Mouse (Mus musculus) right cerebral cortex, adult 18-20 months (tissue): Measurements from ENCODE around the gene Phf1.

Source experiments
- DNase-seq: peaks from one replicate; pipeline ENCODE4 v3.0.0; 2022; ENCODE audit warnings: mixed read lengths

Gene Phf1

DNA sequence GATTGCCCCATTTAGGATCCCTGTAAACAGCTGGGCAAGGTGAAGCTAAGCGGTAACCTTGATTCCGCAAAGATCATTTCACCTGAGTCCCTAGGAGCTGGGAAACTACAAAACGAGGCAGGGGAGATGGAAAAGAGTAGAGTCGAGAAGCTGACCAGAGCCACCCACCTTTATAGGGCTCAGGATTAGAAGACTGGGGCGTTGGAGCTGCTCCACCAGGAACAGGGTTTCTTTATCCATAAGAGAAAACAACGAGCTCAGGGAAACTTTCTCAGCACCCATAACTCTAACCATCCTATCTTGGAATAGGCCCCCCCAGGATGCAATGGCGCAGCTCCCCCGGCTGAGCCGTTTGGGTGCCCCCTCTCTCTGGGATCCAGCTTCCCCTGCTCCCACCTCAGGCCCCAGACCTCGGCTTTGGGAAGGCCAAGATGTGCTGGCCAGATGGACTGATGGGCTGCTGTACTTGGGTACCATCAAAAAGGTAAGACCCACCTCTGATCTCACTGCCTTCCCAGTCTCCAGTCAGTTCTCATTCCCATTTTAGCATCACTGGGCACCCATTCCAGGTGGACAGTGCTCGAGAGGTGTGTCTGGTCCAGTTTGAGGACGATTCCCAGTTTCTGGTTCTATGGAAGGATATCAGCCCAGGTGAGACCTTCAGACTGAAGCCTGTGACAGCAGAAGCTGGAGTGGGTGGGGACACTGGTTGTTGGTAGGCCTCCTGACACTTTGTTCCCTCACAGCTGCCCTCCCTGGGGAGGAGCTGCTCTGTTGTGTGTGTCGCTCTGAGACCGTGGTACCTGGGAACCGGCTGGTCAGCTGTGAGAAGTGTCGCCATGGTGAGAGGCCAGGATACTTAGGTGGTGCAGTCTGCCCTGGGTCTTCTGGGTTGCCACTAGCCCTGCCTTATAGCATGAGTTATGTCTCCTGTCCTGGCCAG, 1.3 kb downstream of the Phf1 start:
- DNase-seq, result no peak

DNA sequence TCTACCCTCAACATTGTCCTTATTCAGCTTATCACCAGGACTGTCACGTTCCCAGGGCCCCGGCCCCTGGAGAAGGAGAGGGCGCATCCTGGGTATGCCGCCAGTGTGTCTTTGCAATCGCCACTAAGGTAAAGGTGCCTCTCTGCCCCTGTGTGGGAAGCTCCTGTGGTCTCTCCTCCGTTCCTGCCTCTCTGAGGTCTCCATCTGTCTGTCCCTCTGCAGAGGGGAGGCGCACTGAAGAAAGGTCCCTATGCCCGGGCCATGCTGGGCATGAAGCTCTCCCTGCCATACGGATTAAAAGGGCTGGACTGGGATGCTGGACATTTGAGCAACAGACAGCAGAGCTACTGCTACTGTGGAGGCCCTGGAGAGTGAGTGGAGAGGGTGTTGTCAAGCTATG, 2.2 kb downstream of the Phf1 start:
- no peak for DNase-seq

DNA sequence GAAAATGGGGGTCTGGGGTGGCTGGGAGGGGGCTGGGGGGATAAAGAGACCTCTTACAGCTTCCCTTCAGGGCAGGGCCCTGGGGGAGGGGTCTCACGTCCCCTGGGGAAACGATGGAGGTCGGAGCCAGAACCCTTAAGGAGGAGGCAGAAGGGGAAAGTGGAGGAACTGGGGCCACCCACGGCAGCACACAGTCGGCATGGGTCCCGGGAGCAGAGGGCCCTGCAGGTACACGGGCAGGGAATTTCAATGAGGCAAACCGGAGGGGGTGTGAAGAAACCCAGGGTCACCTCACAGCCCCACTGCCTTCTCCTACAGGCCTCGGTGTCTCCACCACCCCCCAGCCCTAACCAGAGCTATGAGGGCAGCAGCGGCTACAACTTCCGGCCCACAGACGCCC, 3.6 kb downstream of the Phf1 start:
- DNase-seq, result no peak

DNA sequence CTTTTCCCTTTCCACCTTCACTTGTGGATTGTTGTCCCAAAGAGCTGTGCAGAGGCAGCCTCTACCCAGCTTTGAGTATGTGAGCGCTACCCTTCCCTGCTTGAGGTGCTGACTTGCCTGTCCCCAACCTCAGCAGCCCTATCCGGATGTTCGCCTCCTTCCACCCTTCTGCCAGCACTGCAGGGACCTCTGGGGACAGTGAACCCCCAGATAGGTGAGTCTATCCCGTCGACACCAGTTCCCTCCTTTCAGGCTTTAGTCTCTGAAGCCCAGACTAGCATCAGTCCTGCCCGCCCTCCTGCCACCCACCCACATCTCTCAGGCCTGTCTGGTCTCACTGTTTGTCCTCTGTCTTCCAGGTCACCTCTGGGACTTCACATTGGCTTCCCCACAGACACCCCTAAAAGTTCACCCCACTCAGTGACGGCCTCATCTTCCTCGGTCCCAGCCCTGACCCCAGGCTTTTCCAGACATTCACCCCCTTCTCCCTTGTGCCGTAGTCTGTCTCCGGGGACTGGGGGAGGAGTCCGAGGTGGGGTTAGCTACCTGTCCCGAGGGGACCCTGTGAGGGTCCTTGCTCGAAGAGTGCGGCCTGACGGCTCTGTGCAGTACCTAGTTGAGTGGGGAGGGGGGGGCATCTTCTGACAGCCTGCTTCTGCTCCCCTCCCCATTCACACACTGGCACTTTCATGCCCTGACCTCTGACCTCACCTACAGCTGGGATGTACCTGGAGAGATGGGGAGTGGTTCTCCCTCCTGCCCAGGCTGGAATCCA, 4.3 kb downstream of the Phf1 start:
- DNase-seq, result no peak

DNA sequence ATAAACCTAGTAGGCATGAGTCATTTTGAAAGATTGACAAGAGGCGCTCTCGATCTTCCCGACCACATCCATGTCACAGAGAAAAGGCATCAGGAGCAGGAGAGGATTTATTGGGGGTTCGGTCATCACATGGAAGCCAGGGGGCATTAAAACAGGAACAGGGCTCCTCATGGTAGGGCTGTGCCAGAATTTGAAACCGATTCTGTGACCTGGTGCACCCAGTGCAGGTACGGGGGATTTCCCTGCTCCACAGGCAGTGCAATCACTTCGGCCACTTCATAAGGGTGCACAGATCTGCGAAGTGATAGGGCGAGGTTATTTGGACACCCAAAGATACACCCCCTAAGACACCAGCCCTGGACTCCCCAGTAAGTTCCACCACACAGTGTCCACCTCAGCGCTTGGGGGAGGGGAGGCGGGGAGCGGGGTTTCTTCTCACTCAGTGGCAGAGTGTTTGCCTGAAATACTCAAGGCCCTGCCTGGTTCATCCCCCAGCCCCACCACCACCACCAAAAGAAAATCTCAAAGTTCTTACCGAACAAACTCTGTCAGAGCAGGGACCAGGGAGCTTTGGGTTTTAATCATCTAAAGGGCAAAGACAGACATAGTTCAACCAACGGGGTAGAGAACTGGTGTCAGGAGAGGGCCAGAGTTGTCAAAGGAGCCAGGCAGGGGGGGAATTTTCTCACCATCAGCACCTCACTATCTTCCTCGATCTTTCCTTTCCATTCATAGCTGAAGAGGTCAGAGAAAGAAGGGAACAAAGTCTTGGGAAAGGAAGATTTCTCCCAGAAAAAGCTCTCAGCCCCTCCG, 5.2 kb downstream of the Phf1 start:
- DNase-seq, result no peak

DNA sequence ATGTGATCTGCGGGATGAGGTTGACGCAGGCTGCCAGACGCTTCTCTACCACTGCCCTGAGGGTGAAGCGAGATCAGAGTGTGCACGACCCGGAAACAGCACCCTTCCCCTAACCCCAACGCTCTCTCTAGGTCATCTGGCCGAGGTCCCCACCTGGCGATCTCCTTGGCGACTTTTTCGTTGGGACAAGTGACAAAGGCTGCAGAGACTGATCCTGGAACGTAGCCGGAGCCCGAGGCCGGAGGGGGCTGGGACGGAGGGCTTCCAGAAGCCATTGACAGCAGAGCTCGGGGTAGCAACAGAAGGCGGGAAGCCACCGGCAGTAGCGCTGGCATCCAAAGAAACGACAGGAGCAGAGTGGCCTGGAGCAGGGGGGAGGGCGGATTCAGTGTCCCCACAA, 5.9 kb downstream of the Phf1 start:
- no peak for DNase-seq

DNA sequence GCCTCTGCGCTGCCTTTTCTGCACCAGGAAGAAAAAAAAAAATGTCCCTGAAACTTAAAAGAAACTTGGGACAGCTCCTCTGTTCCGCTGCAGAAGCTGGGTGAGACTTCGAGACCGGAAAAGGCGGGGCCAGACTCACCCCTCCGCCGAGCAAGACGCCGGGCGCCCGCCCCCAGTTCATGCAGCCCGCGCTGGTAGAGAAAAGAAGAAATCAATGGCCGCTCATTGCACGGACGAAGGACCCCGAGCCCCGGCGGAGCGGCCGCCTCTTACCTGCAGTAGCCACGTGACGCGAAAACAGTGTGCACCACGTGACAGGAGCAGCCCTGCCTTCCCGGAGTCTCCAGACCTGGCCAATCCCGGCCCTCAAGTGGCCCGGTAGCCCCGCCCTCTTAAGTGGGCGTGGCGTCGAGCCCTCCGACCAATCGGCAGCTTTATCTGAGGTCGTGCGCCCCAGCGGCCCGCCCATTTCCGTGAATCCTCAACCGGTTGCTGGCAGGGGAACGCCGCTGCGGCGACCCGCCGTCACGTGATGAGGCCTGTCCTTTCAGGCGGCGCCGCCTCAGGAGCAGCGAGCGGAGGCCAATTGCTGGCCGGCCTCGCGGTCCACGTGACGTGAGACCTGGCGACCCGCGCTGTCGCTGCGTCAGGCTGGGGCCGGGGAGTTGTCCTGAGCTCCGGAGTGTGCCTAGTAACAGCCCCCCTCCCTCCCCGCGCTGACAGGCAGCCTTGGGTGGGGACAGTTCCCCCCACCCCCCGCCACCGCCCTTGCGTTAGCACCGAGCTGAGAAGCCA, 6.5 kb downstream of the Phf1 start, which contains the start of gene Cuta:
Gene Cuta, minus strand, starts transcription at position 392 of the 795 bp plus-strand sequence.
- peak; percentile 100 for DNase-seq

DNA sequence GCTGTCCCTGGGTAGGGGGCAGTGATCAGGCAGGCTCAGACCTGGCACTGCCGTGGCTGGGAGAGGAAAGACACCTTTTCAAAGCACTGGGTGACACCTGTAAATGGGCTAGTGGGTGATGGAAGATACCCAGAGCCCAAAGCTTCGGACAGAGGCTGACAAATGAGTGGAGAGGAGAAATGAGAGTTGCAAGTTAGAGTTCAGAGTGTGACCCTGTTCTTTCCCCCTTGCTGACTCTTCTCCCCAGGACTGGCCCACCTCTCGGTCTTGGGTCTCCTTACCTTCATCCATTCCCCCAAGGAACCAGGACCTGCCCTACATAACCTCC, 7.1 kb downstream of the Phf1 start:
- no peak for DNase-seq

DNA sequence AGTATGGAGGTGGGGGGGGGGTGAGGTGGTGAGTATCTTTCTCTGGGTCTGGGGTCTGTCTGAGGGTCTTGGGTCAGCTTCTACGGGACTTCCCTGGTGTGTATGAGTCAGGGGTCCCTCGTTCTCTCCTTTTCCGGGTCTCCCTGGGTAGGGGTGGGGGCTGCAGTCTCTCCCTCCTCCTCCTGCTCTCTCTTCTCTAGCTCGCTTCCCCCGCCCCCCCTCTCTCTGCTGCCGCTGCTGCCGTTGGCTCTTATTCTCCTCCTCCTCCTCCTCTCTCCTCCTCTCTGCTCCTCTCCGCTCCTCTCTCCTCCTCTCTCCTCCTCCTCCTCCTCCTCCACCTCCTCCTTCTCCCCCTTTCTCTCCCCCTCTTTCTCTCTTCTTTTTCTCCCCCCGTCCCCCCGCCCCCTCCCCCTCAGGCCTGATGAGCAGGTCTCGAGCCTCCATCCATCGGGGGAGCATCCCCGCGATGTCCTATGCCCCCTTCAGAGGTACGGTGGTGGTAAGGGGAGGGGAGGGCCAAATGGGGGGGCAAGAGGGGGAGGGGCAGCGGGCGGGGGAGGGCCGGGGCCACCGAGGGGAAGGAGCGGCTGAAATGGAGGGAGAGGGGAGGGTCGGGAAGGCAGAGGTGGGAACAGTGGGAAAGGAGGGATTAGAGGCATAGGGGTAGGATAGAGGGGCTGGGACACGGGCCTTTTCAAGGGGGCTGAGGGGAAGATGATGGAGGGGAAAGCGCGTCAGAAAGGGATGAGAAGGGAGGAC, 8.4 kb downstream of the Phf1 start, which contains the start of gene Syngap1:
Gene Syngap1, plus strand, starts transcription at position 223 of the 759 bp plus-strand sequence.
- DNase-seq, result peak; percentile 61

DNA sequence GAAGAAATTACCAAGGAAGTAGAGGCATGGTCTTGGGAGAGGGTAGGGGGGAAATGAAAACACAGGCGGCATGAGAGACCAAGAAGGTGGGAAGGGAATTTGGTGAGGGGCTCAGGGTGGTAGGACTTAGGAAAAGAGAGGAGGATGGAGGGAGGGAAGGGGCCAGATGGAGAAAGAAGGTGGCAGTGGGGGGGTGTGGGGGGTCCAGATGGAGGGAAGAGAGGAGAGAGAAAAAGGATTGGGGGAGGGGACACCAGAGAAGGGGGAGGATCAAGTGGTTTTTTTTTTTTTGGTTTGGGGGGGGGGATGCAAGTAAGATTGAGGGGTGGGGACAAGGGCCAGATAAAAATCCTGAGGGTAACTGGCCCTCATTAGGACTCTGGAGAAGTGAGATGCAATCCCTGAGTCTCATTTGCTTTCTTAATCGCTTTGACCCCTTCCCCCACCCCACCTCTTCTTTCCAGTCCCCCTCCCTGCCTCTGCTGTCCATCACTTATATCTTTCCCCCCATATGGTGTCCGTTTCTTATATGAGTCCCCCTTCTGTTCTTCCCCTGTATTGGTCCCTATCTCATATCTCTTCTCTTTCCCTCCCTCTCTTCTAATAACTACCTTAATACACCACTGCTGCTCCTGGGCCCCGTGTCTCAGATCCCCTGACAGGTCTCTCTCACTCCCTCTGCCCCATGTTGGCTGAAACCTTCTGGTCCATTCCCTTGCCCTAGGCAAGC, 9.2 kb downstream of the Phf1 start:
- DNase-seq, result no peak

DNA sequence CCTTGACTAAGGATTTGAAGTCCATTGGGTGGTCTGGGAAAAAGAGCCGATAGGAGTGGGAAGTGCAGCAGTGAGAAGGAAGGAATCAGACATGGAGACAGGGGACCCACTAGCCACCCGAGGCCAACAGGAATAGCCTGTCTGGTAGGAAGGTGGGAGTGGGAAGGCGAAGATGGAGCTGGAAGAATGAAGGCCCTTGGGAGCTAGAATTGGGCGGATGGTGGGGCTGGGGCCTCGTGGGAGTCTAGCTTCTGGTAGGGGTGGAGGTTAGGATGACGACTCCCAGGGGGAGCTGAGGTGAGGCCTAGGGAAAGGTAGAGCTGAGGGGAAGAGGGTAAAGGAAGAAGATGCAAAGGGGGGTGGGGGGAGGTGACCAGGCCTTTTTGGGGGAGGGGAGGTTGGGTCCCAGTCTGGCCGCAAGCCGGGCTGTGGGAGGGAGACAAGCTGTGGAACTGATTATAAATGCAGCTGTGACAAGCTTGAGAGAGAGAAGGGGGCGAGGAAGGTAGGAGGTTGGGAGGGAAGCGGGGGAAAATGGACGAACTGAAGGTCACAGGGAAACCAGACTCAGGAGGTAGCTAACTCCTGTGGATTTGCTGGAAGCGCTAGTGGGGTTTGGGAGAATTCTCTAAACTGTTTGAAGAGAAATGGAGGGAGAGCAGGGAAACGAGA, 13.1 kb downstream of the Phf1 start:
- no peak for DNase-seq

DNA sequence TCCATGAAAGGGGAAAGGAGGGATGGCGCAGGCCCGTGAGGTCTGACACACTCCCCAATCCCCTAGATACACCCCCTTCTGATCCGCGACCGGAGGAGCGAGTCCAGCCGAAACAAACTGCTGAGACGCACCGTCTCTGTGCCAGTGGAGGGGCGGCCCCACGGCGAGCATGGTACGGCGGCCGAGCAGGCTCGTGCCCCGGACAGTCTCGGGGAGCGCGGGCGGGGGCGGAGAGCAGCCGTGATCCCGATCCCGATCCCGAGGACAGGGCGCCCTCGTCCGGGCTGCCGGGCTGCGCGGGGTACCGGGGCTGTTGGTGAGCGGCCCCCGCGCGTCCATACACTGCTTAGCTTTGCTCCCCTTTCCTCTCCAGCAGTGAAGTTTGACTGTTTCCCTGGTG, 13.7 kb downstream of the Phf1 start:
- DNase-seq, result peak; percentile 83

DNA sequence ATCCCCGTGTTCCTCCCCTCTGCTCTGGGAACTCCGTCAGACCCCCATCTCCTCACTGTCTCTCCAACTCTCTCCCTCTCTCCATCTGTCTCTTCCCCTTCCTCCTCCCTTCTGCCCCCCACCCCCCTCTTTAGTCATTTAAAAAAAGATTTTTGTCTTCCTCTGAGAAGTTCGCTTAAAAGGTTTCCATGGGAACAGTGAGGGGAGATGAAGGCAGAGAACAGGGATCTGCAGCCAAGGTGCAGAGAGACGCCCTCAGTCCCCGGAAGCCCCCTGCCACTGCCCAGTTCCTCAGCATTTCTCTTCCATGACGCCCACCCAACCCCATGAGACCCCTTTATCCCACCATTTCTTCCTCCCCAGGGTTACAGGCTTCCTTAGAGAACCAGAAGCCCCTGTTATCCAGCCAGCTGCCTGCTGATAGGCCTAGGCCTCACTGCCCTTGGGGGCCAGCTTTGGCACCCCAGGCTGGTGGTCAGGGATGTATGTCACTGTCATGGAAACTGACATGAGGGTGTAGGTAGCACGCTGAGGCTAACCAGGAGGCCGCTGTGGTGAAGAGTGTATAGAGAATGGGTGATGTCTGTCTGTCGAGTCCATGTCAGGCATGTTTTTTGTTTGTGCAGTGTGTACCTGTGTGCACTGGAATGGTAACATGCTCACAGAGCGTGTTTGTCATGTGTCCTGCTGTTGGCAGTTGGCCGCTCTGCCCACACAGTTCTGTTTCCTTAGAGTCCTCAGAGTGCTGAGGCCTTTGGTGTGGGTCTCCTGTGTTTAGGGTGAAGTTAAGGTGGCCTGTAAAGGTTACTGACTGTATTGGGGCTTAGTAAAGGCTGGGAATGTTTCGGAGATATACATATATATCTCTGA, 14.6 kb downstream of the Phf1 start:
- no peak for DNase-seq

DNA sequence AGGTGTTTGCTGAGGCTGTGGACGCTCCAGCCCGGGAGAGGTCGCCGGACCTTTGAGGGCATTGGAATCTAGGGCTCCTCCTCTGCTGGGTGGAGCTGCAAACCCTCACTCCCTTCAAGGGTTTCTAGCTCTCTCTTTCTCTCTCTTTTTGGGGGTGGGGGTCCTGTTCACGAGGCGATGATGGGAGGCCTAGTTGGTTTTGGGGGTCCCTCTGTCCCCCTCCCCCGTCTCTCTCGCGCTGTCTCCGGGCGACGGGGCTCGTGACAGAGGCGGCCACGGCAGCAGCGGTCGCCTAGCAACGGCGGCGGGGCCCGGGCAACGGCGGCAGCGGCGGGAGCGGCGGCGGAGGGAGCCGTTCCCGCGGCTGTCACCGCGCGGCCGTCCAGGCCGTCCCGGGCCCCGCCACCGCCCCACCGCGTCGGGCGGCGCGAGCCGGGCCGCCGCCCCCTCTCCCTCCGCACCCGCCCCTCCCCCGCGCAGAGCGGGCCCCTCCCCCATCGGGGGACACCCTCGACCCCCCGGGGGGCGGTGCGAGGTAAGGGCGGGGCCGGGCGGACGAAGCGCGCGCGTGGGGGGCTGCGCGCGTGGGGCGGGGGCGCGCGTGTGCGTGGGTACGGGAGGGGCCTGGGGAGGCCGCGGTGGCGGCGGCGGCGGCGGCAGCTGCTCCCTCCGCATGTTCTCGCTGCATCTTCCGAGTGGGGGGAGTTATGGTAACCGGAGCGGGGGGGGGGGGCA, 15.6 kb downstream of the Phf1 start:
- DNase-seq, result peak; percentile 61

DNA sequence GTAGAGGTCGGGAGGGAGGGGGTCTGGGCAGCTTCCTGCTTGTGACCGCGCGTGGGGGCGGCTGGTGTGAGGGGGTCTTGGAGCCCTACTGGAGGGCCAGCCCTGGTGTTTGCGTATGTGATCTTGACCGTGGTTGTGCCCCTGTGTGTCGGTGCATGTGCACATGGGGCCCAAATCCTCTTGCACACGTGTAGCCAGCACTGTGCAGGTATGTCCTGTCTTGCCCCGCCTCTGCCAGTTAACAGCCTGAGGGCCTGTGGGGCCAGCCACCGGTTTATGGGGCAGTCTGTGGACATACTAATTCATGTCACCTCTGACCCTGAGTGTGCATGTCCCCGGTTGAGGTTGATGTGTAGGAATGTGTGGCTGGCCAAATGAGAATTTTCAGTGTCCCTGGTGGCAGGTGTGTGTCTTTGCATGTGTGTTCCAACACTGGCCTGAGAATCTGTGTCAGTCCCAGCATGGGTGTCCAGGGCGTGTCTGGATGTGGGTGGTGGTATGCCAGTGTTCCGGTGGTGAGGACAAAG, 16.3 kb downstream of the Phf1 start:
- no peak for DNase-seq

DNA sequence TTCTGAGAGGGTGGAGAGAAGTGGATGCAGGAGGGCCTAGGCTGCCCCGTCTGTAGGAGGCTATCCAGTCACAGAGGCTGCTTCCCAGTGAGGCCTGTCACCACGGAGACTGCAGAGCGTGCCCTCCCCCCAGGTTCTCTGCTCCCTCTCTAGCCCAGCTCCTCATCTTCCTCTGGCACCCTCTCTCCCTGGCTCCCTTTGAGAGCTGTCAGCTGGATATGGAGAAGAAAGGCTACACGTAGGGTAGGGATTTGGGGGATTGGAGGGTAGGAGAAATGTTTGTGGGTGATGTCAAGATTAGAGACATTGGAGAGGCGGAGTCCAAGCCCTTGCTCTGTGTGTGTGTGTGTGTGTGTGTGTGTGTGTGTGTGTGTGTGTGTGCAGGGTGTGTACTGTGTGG, 17.0 kb downstream of the Phf1 start:
- DNase-seq, result no peak

DNA sequence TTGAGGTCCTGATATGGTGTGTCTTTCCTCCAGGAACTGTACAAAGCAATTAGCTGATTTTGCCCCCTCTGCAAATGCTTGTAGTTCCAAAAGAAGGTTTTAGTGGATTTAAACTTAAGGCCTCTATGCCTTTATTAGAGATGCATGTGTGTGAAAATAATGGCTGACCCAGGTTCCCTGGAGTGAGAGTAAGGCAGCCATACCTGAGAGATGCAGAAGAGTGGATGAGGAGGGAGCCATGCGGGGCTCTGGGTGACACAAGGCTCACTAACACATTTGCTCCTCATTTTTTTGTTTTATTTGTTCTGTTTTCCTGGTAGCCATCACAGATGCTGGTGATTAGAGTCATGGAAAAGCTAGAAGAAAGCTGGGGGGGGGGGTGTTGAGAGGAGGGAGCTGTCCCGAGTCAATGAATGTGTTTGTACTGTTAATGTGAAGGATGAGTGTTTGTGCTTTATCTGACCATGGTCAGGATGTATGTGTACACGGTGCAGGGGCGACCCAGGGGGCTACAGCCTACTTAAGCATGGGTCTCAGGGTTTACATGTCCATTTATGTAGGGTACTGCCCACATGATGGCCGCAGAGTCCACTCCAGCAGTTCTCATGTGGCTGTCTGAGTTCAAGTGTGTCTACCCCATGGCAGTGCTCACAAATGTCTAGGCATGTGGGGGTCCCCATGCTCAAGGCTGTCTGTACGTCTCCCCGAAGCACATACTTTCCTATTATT, 17.9 kb downstream of the Phf1 start:
- DNase-seq, result no peak
